Mouse (Mus musculus): ENCODE measurements around the gene Paxx. TPM values are rescaled to one million over a fixed set of nuclear protein-coding genes. Genes with fewer than 3 reads are reported as not detected.

The Paxx gene
- total RNA-seq, 2 experiments from 2014 or later, result 32.3 to 34.2 TPM

DNA sequence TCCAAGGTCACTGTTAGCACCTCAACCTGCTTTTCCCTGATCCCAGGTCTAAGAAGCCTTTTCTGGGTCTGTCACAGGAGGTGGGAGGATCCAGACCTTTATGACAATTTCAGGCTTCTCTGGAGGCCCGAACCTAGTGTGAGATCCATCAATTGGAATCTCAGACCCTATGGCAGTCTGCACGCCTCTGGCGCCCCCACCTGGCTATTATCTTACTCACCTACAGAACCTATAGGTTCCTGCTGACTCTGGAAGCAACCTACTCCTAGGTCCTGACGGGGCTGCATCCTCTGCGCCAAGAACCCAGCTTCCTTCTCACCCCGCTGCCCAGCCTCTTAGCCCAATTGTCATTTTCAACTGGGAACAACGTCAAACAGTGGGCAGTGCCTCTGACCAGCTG, 22.1 kb upstream of the Paxx start:
- peak; percentile 59 to 68 for DNase-seq

DNA sequence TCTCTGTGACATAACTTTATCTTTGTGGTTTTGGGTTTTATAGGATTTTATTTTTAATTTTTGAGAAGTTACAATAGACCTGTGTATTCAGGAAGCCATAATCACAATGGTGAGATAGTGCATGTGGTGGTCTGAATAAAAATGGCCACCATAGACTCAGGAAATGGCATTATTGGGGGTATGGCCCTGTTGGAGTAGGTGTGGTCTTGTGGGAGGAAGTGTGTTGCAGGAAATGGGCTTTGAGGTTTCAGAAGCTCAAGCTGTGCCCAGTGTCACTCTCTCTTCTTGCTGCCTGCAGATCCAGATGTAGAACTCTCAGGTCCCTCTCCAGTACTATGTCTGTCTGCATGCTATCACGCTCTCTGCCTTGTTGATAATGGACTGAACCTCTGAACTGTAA, 19.6 kb upstream of the Paxx start:
- no peak for DNase-seq

DNA sequence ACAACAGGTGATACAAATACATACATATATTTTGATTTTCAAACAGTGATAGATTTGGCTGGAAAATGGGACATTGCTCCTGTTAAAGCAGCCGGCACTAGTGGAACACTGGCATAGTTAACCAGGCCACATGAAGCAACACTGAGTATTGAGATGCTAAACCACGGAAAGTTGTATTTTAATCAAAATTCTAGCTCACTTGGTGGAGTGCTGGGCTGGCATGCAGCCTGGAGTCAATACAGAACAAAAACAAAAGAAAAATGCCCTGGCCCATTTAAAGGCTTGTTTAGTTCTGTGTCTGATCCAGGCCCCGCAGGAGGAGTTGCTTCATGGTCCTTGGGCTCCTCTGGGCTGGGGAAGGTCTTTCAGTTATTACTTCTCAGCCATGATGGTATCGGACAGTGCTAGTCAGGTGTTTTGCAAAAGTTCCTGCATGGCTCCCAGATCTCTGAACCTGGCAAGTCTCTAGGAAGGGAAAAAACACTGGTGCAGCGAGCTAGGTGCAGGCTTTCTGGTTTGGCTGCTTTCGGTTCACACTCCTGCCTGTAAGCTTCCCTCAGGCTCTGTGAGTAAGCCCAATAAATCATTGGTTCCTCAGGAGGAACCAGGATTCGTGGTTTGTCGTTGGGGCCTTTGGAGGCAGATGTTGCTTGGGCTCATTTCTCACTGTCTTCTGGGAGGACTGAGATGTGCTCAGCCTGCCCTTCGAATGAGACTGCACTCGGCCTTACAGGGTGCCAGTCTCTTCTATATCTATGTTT, 18.8 kb upstream of the Paxx start:
- DNase-seq, result peak in 1 of 2 experiments; percentile 37

DNA sequence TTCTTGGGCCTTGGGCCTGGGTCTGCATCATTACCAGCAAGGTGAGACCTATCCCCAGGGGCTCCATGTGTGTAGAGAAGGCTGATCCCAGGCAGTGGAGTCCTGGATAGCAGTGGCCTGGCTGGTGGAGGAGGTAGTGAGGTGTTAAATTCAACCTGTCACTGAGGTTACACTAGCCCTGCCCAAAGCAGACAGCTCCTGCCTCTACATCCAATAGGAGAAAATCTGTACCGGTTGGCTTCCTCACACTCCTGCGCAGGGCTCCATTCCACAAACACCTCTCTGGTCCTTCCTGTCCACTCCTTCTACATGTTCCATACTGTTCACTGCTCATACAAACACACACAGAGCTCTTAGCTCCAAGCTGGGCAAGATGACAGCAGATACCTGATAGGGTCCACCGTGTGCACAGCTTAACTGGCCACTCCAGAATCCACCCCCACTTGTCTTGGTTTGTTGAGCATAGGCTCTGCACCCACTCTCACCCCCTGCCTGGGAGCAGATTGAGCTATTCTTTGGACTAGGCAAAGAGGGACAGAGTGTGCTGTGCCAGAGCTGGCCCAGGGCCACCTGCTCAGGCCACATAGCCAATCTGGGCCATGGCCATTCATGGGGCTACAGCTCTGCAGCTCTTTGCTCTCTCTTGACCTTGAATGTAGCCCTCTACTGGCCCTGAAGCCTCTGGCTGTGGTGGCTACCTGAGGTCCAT, 17.2 kb upstream of the Paxx start:
- DNase-seq, result peak; percentile 77 to 81

DNA sequence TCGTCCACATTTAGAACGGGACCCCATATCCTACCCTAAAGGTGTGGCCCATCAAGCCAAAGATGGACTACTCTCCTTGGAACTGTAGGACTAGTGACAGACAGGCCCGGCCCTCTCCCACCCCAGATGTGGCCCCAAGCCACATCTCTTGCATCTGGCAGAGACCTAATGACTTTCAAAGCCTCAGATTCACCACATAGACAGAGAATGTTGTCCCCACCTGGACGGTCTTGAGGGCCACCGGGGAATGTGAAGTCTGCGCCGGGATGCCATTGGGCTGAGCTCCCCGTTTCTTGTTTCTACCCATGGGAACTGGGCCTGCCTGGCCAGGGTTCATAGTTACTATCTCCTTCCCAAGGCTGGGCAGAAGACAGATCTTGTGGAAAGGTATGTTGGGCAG, 16.6 kb upstream of the Paxx start:
- no peak for DNase-seq

DNA sequence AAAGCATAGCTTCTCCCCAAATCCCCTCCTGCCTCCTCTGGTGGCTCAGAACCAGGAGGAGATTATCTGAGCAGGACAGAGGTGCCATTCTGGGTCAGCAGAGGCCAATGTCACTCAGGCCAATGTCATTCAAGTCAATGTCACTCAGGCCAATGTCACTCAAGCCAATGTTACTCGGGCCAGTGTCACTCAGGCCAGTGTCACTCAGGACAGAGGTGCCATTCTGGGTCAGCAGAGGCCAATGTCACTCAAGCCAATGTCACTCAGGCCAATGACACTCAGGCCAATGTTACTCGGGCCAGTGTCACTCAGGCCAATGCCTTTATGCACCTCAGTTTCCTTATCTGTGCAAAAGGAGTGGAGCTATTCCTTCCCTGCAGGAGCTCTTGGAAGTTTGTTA, 11.7 kb upstream of the Paxx start:
- no peak for DNase-seq

DNA sequence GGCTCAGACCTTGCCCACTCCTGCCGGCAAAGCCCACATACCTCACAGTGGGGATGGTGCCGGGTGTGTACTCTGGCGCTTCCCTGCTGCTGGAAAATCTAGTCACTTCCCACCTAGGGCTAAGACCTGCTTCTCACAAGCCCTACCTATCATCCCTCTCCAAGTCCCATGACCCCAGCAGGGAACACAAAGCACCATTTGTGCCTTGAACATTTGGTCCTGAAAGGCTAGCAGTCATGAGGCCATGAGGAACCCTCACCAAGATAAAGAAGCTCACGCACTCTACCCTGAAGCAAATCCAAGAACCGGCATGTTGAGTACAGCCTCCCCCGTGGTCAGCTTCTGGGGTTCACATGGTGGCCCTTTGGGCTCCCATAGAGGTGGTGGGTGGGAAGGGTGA, 9.1 kb upstream of the Paxx start, which contains the start of gene Ptgds:
Ptgds (minus strand) TSS at position 78 of the 400 bp plus-strand sequence.
- DNase-seq, result no peak

DNA sequence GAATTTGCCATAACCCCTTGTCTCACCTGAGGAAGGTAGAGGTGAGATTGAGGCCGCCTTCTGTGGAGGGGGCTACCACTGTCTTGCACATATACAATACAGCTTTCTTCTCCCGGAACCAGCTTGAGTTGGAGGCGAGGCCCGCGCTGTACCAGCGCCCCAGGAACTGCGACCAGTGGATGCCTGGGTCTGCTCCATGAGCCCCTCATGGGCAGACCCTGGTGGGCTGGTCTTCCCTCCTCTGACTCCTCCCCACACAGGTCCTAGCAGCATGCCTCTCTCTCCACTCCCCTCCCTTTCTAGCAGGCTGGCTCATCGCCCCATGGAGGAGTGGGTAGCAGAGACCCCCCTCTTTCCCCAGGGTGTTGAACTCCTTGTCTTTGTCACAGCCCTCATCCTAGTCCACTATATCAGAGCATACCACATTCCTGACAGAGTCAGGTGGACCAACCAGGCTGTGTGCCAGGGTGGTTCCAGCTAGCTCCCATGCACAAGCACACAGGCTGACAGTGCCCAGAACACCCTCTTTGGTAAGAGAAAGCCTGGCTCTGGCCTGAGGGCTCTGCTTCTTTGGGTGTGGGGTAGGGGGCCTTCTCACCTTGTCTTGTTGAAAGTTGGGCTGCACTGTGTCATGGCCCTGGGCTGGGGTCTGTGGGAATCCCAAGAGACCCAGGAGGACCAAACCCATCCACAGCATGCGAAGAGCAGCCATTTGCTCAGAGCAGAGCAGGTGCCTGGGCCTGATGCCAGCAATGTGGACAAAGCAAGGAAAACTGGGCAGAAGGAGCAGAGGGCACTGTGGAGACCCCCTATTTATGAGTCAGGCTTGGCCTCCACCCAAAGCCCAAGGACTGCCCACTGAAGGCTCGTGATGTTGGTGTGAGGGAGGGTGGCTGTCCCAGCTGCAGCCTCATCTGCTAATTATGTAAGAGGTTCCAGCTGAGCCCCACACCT, 8.3 kb upstream of the Paxx start:
- DNase-seq, result peak in 1 of 2 experiments; percentile 19

DNA sequence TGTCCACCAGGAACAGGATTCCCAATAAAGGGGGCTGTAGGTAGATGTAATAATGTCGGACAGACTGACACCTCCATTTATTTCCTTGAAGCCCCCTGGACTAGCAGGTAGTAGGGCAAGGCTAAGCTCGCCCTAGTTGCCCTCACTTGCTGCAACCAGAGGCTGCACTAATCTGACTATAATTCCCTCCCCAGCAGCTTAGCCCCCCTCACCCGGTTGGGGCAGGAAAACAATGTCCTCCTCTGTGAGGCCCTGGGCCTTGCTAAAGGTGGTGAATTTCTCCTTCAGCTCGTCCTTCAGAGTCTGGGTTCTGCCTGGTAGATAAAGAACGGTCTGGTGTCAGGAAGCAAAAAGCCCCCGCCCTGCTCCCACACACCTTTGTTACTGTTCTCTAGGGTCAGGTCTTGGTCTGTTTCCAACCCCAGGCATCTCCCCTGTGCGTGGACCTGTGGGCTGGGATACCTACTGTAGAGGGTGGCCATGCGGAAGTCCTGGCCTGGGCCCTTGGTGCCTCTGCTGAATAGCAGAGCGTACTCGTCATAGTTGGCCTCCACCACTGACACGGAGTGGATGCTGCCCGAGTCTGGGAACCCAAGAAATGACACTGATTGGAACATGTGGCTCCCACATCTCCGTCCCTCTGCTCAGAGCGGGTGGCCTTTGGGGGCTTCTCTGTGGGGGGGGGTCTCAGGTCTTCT, 6.9 kb upstream of the Paxx start:
- DNase-seq, result no peak

DNA sequence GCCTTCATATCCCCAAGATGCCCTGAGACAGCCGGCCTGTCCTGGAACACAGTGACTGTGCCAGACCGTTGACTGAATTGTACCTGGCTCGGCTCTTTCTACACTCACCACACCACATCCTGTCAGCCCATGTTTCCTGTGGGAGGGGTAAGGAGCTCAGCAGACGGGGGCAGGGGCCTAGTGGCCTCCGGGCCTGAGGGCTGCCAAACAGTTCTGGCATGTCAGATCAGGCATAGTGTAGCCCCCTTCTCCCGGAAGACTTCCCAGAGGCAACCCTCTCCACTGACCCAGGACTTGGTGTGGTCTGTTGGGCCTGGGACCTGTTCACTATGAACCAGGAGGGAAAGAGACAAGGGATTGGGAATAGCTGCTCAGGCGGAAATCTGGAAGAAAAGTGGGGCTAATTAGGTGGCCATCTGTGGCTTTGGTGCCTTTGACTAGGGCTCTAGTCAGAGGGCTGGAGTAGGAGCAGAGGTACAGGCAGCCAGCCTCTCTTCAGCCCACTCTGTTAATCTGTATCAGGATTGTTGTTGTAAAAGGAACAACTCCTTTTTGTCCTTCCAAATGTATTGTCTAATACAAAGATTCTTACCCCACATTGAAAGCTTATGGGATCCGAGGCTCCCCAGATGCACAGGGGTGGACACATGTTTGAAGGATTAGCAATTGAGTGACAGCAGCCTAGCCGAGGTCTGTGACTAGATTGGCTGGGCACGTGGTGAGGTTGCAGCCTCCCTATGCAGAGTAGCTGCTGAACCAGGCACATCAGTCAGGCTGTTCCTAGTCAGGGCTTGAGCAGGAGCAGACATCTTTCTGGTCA, 5.1 kb upstream of the Paxx start:
- DNase-seq, result no peak

DNA sequence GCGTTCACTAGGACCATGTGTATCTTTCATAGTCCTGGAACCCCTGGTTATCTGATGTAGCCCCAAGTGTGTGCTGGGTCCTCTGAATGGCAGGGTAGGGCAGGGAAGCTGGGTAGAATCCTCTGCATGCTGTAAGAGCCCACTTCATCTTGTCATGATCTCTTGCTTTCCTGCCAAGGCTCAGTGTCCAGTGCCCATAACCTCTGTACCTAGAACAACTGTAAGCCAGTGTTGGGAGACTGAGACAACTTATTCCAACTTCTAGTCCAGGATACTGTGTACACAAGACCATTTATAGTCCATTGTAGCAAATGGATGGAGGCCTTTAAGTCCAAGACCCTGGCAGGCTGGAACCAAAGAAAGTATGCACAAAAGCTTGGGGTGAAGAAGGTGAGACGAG, 4.4 kb upstream of the Paxx start:
- DNase-seq, result no peak

DNA sequence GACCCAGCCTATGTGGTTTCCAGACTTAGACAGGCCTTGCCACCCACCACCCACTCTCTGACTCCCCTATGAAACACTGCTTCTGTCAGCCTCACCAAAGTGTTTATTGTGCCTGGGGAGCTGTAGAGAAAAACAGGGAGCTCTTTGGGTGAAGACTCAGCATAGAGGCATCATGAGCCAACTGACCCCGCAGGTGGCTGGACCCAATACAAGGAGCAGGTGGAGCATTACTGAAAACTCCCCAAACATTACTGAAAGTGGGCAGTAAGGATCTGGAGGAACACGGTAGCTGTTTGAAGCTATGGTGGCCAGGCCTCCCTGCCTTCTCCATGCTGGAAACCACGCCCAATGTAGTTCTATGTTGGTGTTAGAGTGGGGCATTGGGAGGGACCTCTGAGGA, 2.7 kb upstream of the Paxx start:
- DNase-seq, result no peak

DNA sequence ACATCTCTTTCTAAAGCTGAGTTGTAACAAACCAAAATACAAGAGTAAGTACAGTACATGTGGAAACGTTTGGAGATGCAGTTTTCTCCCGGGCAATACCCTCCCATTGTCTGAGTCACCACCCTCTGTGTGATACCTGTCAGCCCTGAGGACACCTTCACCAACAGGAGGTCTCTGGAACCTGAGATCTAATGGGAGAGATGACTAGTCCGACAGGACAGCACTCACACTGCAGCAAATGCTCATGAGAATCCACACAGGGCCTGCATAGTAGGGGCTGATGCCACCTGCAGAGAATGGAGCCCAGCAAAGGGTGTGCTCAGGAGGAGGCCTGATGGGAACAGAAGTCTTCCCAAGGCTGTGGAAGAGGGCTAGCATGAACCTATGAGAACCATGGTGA, 513 bp upstream of the Paxx start:
- no peak for DNase-seq

DNA sequence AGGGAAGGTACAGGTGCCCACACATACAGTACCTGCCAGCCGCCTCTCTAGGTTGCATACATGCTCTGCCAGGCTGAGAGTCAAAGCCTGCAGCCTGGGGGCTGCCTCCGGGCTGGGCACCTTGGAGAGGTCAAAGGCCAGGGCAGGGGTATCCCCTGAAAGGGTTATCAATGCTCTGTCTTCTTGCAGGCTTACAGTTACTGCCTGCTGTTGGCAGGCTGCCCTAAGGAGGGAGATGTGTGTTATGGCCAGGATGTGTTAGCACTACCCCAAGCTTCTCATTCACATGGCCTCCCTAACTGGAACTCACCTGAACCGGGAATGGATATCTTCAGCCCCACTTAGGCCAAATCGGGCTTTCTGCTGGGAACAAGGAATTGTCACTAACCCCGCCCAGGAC, 759 bp downstream of the Paxx start:
- DNase-seq, result peak in 1 of 2 experiments; percentile 24

DNA sequence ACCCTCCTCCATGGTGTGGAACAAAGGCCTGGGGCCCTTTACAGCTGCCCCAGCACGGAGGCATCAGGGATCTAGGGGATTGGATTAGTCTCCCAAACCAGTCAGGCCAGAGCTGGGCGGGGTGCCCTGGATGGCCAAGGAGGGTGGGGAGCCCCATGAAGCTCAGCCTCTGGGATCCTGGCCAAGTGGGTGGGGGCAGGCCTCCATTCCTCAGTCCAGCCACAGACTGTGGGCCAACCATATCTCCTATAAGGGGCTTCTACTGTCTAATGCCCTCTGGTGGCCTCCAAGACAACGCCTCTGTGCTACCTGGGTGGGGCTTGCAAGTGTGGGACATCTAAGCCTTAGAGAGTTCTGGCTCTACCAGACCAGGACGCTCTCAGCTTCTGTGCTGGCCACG, 2.0 kb downstream of the Paxx start:
- DNase-seq, result peak in 1 of 2 experiments; percentile 38

DNA sequence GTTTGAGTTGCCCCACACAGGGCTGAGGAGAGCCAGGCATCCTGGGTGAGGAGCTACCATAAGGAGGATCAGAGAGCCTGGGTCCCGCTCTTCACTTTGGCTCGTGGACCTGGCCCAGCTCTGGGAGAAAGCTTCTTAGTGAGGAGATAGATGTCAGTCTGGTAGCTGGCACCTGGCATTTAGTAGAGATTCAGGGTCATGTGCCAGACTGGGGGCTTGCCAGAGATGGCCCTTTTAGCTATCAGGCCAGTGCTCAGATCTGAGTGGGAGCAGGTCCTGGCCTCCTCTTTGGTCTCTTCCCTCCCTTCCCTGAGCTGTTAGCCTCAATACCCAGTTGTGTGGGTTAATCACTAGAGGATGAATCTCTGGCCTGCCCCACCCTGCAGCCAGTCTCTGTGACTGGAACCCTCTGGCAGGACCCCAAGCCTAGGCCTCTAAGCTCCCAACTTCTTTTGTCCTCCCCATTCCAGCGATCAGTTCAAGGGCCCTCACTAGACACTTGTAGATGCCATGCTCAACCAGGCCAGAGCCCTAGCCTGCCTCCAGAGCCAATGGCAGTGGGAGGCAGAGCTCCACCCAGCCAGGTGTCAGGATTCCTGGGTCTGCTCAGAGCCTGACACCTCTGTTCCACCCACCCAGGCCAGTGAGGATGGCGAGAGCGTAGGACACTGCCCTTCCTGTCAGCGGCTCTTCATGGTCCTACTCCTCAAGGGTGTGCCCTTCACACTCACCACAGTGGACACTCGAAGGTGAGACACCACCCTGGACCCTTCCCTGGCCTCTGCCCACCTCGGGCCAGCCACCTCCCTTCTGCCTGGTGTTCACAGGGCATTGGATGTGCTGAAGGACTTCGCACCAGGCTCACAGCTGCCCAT, 3.6 kb downstream of the Paxx start:
- DNase-seq, result no peak

DNA sequence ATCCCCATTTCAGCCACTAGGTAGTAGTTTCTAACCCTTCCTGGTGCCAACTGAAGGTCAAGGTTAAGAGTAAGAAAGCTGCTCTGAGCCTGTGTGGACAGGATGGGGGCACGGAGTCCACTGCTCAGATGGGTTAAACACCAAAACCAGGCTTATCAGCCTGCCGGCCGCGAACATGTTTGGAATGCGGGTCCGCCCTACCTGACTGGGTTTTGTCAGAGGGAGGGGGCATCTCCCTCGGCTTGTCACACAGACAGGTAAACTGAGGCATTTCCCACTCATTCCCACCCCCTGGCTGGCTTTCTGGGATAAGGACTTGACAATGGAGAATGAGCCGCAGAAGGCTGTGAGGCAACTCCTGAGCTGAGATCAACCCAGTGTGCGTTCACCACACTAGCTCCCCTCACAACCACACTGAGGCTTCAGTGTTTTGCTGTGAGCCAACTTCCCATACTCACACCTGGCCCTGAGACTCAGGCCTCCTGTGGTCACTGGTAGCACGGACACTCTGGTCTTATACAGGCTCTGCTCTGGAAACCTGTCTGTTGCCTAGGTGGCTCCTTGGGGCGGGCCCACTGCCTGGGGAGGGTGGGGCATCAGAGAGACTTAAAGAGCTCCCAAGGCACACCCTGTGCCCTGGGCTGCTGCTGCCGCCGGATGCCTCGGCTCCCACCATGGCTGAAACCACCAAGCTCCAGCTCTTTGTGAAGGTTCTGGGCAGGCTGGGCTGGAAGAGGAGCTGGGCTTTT, 4.5 kb downstream of the Paxx start, which contains the start of gene Clic3:
Clic3 (plus strand) TSS at position 634 of the 749 bp plus-strand sequence.
- DNase-seq, result no peak

DNA sequence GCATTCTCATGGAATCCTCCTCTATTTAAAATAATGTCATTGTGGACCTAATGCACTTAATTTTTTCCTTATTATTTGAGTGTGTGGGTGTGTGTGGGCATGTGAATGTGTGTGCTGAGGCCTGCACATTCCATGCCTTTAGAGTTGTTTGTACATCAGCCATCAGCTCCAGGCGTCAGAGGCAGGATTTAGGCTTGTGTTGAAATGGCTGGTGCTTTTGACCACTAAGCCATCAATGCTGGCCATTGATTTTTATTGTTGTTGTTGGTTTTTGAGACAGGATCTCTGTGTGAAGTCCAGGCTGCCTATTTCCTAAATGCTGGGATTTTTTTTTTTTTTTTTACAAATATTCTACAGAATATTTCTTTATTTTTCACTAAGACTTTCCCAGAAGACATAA, 7.9 kb downstream of the Paxx start:
- no peak for DNase-seq
